Mouse (Mus musculus) ES-Bruce4 (cell line): ENCODE data around the gene Fcamr.

ENCODE experiments used
- CTCF ChIP-seq: IDR thresholded peaks from one replicate; pipeline ENCODE4 v1.8.1; 2011; ENCODE audit warnings: low read depth, low read length
- POLR2A ChIP-seq: IDR thresholded peaks from one replicate; pipeline ENCODE4 v1.8.1; 2011; ENCODE audit warnings: low read length; ENCODE audit not compliant: insufficient read depth

- TF ChIP-seq CTCF = no peak
- no peak for TF ChIP-seq POLR2A
Measured at GRCm38 (mm10) chr1:130819737-130820136, 19.0 kb downstream of the Fcamr start.
